Mouse (Mus musculus): ENCODE measurements at regions not wholly inside any gene's neighbourhood (a gene's known extent, or its start where the extent isn't known, plus 50 kb on each side); places are given as distances from the start of the nearest gene placed in this dataset.

- Histone ChIP-seq H3K4me1 (ENCODE audit: control insufficient read depth, insufficient read depth, insufficient read length, low read length) (no peaks in the 10 kb centered on the region), H3K27ac (ENCODE audit: insufficient read depth, low read depth, low read length) (no peak overlapping the region), H3K36me3 (ENCODE audit: control insufficient read depth, insufficient read depth, low read length) (no peaks in the 10 kb centered on the region), H3K4me3 (ENCODE audit: low read depth, low read length) (no peak overlapping the region), H3K27me3 (ENCODE audit: control insufficient read depth, insufficient read depth, low read length) (no peaks in the 10 kb centered on the region)
- TF ChIP-seq POLR2A (IDR thresholded peaks at IDR 0.05; ENCODE audit: low read depth, low read length) (no peak), CTCF (IDR thresholded peaks at IDR 0.05; ENCODE audit: extremely low read depth, insufficient read length, insufficient replicate concordance, low read depth, low read length) (no peak)
- WGBS = 65% methylated on average over 2 of the region's 2 CpGs
Measured at GRCm38 (mm10) chr9:88268811-88269210, 58.2 kb upstream of the Nt5e start.

- Histone ChIP-seq H3K36me3 (ENCODE audit: control insufficient read depth, insufficient read depth, low read length) (no peaks in the 10 kb centered on the region), H3K27me3 (ENCODE audit: control insufficient read depth, insufficient read depth, low read length) (no peaks in the 10 kb centered on the region), H3K27ac (ENCODE audit: insufficient read depth, low read depth, low read length) (no peak overlapping the region), H3K4me3 (ENCODE audit: low read depth, low read length) (no peak overlapping the region), H3K4me1 (ENCODE audit: control insufficient read depth, insufficient read depth, insufficient read length, low read length) (peaks cover 3% of the 10 kb centered on the region; the same call in 1 of the 2 replicates)
- TF ChIP-seq CTCF (IDR thresholded peaks at IDR 0.05; ENCODE audit: extremely low read depth, insufficient read length, insufficient replicate concordance, low read depth, low read length) = no peak
- TF ChIP-seq POLR2A (IDR thresholded peaks at IDR 0.05; ENCODE audit: low read depth, low read length) = no peak
- 87% methylated on average over 5 of the region's 5 CpGs for WGBS
Measured at GRCm38 (mm10) chr9:88269216-88269615, 57.8 kb upstream of the Nt5e start.

DNA sequence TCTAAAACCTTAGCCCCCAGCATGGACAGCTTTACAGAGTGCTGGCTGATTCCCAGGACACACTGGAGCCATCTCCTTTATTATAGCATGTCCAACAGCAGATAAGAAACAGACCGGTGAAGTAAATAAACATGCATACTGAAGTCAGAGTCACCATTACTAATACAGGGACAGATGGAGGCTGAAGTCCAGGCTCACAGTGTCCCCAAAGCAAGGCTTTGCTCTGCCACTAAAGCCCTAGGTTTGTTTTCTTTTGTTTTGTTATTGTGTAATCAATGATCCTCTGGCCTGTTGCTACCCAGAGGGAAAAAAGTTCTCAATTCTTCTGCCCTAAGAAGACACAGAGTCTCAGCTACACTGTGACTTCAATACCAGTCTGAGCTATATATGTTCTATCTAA, 56.2 kb upstream of the Nt5e start:
- Histone ChIP-seq H3K4me1 (ENCODE audit: control insufficient read depth, insufficient read depth, insufficient read length, low read length) (peaks cover 5% of the 10 kb centered on the region; the same call in 1 of the 2 replicates), H3K27me3 (ENCODE audit: control insufficient read depth, insufficient read depth, low read length) (no peaks in the 10 kb centered on the region), H3K4me3 (ENCODE audit: low read depth, low read length) (no peak overlapping the region), H3K27ac (ENCODE audit: insufficient read depth, low read depth, low read length) (no peak overlapping the region), H3K36me3 (ENCODE audit: control insufficient read depth, insufficient read depth, low read length) (no peaks in the 10 kb centered on the region)
- 48% methylated on average over 1 of the region's 1 CpGs for WGBS
- TF ChIP-seq CTCF (IDR thresholded peaks at IDR 0.05; ENCODE audit: extremely low read depth, insufficient read length, insufficient replicate concordance, low read depth, low read length) (no peak), POLR2A (IDR thresholded peaks at IDR 0.05; ENCODE audit: low read depth, low read length) (no peak)

DNA sequence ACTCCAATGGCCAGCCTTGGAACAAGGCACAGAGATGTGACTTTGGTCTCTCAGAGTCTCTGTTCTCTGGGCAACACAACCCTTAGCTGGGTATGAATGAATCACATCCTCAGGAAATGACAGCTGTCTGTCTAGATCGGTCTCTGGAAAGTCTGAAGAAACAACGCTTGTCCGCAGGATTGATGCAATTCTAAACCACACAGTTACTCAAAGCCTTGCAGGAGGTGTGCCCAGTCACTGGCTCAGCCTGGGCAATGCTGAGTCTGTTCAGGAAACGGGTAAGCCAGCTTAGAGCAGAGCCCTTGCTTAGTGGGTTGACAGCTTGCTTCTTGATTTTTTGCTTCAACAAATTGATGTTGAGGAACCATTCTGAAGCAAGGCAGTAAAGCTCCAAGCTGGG, 53.7 kb upstream of the Nt5e start:
- H3K36me3 ChIP-seq (ENCODE audit: control insufficient read depth, insufficient read depth, low read length) = no peaks in the 10 kb centered on the region
- no peak overlapping the region for H3K4me3 ChIP-seq (ENCODE audit: low read depth, low read length)
- TF ChIP-seq POLR2A (IDR thresholded peaks at IDR 0.05; ENCODE audit: low read depth, low read length) (no peak), CTCF (IDR thresholded peaks at IDR 0.05; ENCODE audit: extremely low read depth, insufficient read length, insufficient replicate concordance, low read depth, low read length) (no peak)
- 77% methylated on average over 4 of the region's 4 CpGs for WGBS
- H3K4me1 ChIP-seq (ENCODE audit: control insufficient read depth, insufficient read depth, insufficient read length, low read length) = peaks cover 5% of the 10 kb centered on the region; the same call in 1 of the 2 replicates
- no peak overlapping the region for H3K27ac ChIP-seq (ENCODE audit: insufficient read depth, low read depth, low read length)
- H3K27me3 ChIP-seq (ENCODE audit: control insufficient read depth, insufficient read depth, low read length) = no peaks in the 10 kb centered on the region

GRCm38 (mm10) chr9:88274040-88274439, 53.0 kb upstream of the Nt5e start:
- TF ChIP-seq CTCF (IDR thresholded peaks at IDR 0.05; ENCODE audit: extremely low read depth, insufficient read length, insufficient replicate concordance, low read depth, low read length) = no peak
- TF ChIP-seq POLR2A (IDR thresholded peaks at IDR 0.05; ENCODE audit: low read depth, low read length) = no peak
- no peak overlapping the region for H3K4me3 ChIP-seq (ENCODE audit: low read depth, low read length)
- no peaks in the 10 kb centered on the region for H3K27me3 ChIP-seq (ENCODE audit: control insufficient read depth, insufficient read depth, low read length)
- peak overlapping the region; percentile 48 for H3K27ac ChIP-seq (ENCODE audit: insufficient read depth, low read depth, low read length)
- H3K4me1 ChIP-seq (ENCODE audit: control insufficient read depth, insufficient read depth, insufficient read length, low read length) = peaks cover 5% of the 10 kb centered on the region; the same call in 1 of the 2 replicates
- no peaks in the 10 kb centered on the region for H3K36me3 ChIP-seq (ENCODE audit: control insufficient read depth, insufficient read depth, low read length)

GRCm38 (mm10) chr9:88274681-88275336, 52.2 kb upstream of the Nt5e start:
- Histone ChIP-seq H3K27ac (ENCODE audit: insufficient read depth, low read depth, low read length) (peak overlapping the region; percentile 76), H3K27me3 (ENCODE audit: control insufficient read depth, insufficient read depth, low read length) (no peaks in the 10 kb centered on the region), H3K36me3 (ENCODE audit: control insufficient read depth, insufficient read depth, low read length) (no peaks in the 10 kb centered on the region), H3K4me3 (ENCODE audit: low read depth, low read length) (no peak overlapping the region), H3K4me1 (ENCODE audit: control insufficient read depth, insufficient read depth, insufficient read length, low read length) (peaks cover 5% of the 10 kb centered on the region; the same call in 1 of the 2 replicates)
- TF ChIP-seq CTCF (IDR thresholded peaks at IDR 0.05; ENCODE audit: extremely low read depth, insufficient read length, insufficient replicate concordance, low read depth, low read length) (no peak), POLR2A (IDR thresholded peaks at IDR 0.05; ENCODE audit: low read depth, low read length) (no peak)
- WGBS = 24% methylated on average over 3 of the region's 3 CpGs

DNA sequence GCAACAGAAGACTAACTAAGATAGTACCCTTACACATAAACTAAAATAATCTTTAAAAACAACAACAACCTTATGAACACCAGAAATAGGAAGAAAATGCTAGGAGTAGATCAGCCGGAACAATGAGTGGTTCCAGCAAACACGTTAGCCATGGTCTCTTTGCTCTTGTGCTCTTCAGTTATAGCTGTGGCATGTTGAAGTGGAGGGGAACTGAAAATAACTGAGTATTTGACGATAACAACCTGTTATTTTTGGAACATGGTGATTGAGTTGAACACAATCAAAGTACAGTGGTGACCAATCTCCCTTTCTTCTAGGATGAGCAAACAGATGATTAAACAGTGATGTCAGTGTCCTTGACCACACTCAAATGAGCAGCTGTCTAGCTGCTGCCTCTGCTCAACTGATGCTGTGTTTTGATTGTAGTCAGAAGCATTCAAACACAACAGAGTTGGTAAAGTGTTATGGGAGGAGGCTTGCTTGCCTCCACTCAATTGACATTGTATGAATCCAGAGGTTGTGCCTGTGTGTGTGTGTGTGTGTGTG, 50.9 kb upstream of the Nt5e start:
- H3K36me3 ChIP-seq (ENCODE audit: control insufficient read depth, insufficient read depth, low read length) = no peaks in the 10 kb centered on the region
- no peak overlapping the region for H3K4me3 ChIP-seq (ENCODE audit: low read depth, low read length)
- 78% methylated on average over 3 of the region's 3 CpGs for WGBS
- no peaks in the 10 kb centered on the region for H3K27me3 ChIP-seq (ENCODE audit: control insufficient read depth, insufficient read depth, low read length)
- TF ChIP-seq CTCF (IDR thresholded peaks at IDR 0.05; ENCODE audit: extremely low read depth, insufficient read length, insufficient replicate concordance, low read depth, low read length) (no peak), POLR2A (IDR thresholded peaks at IDR 0.05; ENCODE audit: low read depth, low read length) (no peak)
- peaks cover 5% of the 10 kb centered on the region; the same call in 1 of the 2 replicates for H3K4me1 ChIP-seq (ENCODE audit: control insufficient read depth, insufficient read depth, insufficient read length, low read length)
- no peak overlapping the region for H3K27ac ChIP-seq (ENCODE audit: insufficient read depth, low read depth, low read length)

Measured in small intestine, adult 2 months (tissue).